Mouse (Mus musculus) intestine, embryonic 14.5 days (tissue): ENCODE measurements at regions not wholly inside any gene's neighbourhood (a gene's known extent, or its start where the extent isn't known, plus 50 kb on each side); places are given as distances from the start of the nearest gene placed in this dataset.

Experiments
- ATAC-seq: fragments of 200-750 bp; cut with Nextera tagmentation; replicated peaks from 2 replicates; pipeline ENCODE4 v1.8.0; 2017; ENCODE audit warnings: low read depth, moderate number of reproducible peaks, moderate TSS enrichment, moderate library complexity; ENCODE audit not compliant: low FRiP score, low TSS enrichment
- DNase-seq: peaks from one replicate; pipeline ENCODE4 v3.0.0-alpha.2; 2018; ENCODE audit warnings: low spot score
- H3K27ac ChIP-seq: fragments of 300-500 bp; sonication (generic); 2 replicates; pipeline ENCODE4 v1.5.1; 2014; ENCODE audit warnings: low read depth, mild to moderate bottlenecking, control low read depth
- H3K27me3 ChIP-seq: fragments of 300-500 bp; sonication (generic); replicated peaks from 2 replicates; pipeline ENCODE4 v1.6.1; 2014; ENCODE audit warnings: low read length, control low read depth; ENCODE audit not compliant: control insufficient read depth, insufficient read depth
- H3K36me3 ChIP-seq: fragments of 300-500 bp; sonication (generic); 2 replicates; pipeline ENCODE4 v1.6.1; 2014; ENCODE audit warnings: low read length, control low read depth; ENCODE audit not compliant: control insufficient read depth, insufficient read depth
- H3K4me1 ChIP-seq: fragments of 300-500 bp; sonication (generic); replicated peaks from 2 replicates; pipeline ENCODE4 v1.6.1; 2014; ENCODE audit warnings: low read length, control low read depth, mixed read lengths; ENCODE audit not compliant: control insufficient read depth, insufficient read depth
- H3K4me2 ChIP-seq: fragments of 300-500 bp; sonication (generic); 2 replicates; pipeline ENCODE4 v1.6.1; 2014; ENCODE audit warnings: low read length
- H3K4me3 ChIP-seq: fragments of 300-500 bp; sonication (generic); 2 replicates; pipeline ENCODE4 v1.5.1; 2014; ENCODE audit warnings: low read depth, low read length, control low read depth, mixed read lengths
- H3K9ac ChIP-seq: fragments of 300-500 bp; sonication (generic); 2 replicates; pipeline ENCODE4 v1.6.1; 2014; ENCODE audit warnings: mild to moderate bottlenecking, low read length
- H3K9me3 ChIP-seq: fragments of 300-500 bp; sonication (generic); 2 replicates; pipeline ENCODE4 v1.6.1; 2016; ENCODE audit warnings: low read length, control low read depth; ENCODE audit not compliant: control insufficient read depth
- WGBS: fragments of 180-500 bp; shearing (Covaris S2); extraction: QIAGEN DNeasy Blood & Tissue Kit; methylation state at CpG from one replicate; pipeline ENCODE4 v1.1.7; 2014; 5-methylcytosine and 5-hydroxymethylcytosine counted together

GRCm38 (mm10) chr19:24622776-24623175, 51.0 kb upstream of the Tmem252 start:
- no peaks in the 10 kb centered on the region for H3K27me3 ChIP-seq
- 96% methylated on average over 9 of the region's 9 CpGs for WGBS
- no peak overlapping the region for H3K4me3 ChIP-seq
- no peak for ATAC-seq
- no peak overlapping the region for H3K9ac ChIP-seq
- H3K4me1 ChIP-seq: no peaks in the 10 kb centered on the region
- no peaks in the 10 kb centered on the region for H3K9me3 ChIP-seq
- H3K4me2 ChIP-seq: no peak overlapping the region
- H3K27ac ChIP-seq: no peak overlapping the region
- H3K36me3 ChIP-seq: no peaks in the 10 kb centered on the region
- DNase-seq: no peak

- Histone ChIP-seq H3K27me3 (no peaks in the 10 kb centered on the region), H3K36me3 (no peaks in the 10 kb centered on the region), H3K4me2 (no peak overlapping the region), H3K27ac (no peak overlapping the region), H3K4me3 (no peak overlapping the region), H3K9me3 (no peaks in the 10 kb centered on the region), H3K9ac (no peak overlapping the region), H3K4me1 (no peaks in the 10 kb centered on the region)
- ATAC-seq (0 out of 2 replicates have a peak, but pooled peaks have one; percentile 58), DNase-seq (no peak)
- WGBS: 72% methylated on average over 4 of the region's 4 CpGs
These were observed 51.5 kb upstream of the Tmem252 start for GRCm38 (mm10) chr19:24622309-24622708.

- Histone ChIP-seq H3K4me1 (no peaks in the 10 kb centered on the region), H3K36me3 (no peaks in the 10 kb centered on the region), H3K27ac (no peak overlapping the region), H3K9me3 (no peaks in the 10 kb centered on the region), H3K4me3 (no peak overlapping the region), H3K9ac (no peak overlapping the region), H3K4me2 (no peak overlapping the region), H3K27me3 (no peaks in the 10 kb centered on the region)
- DNase-seq (peak; percentile 85), ATAC-seq (0 out of 2 replicates have a peak, but pooled peaks have one; percentile 66)
- WGBS: 26% methylated on average over 8 of the region's 8 CpGs
These were observed 52.1 kb upstream of the Tmem252 start for GRCm38 (mm10) chr19:24621610-24622220.

GRCm38 (mm10) chr19:24615762-24616310, 58.0 kb upstream of the Tmem252 start:
- peak; percentile 16 for DNase-seq
- ATAC-seq: no peak
- WGBS: 89% methylated on average over 7 of the region's 7 CpGs

GRCm38 (mm10) chr19:24607884-24608283, 52.2 kb upstream of the Pip5k1b start:
- H3K9me3 ChIP-seq: no peaks in the 10 kb centered on the region
- ATAC-seq: no peak
- no peak overlapping the region for H3K4me3 ChIP-seq
- H3K27ac ChIP-seq: no peak overlapping the region
- no peak overlapping the region for H3K9ac ChIP-seq
- H3K4me1 ChIP-seq: no peaks in the 10 kb centered on the region
- H3K4me2 ChIP-seq: no peak overlapping the region
- peak; percentile 50 for DNase-seq
- H3K36me3 ChIP-seq: no peaks in the 10 kb centered on the region
- no peaks in the 10 kb centered on the region for H3K27me3 ChIP-seq
- 68% methylated on average over 3 of the region's 3 CpGs for WGBS

More at GRCm38 (mm10) chr19:24615762-24616310, 58.0 kb upstream of the Tmem252 start:
- Histone ChIP-seq H3K27ac (no peak overlapping the region), H3K4me3 (no peak overlapping the region), H3K27me3 (no peaks in the 10 kb centered on the region), H3K9me3 (no peaks in the 10 kb centered on the region), H3K4me1 (no peaks in the 10 kb centered on the region), H3K36me3 (no peaks in the 10 kb centered on the region), H3K9ac (no peak overlapping the region), H3K4me2 (no peak overlapping the region)

- H3K4me2 ChIP-seq: no peak overlapping the region
- no peak overlapping the region for H3K4me3 ChIP-seq
- H3K27me3 ChIP-seq: no peaks in the 10 kb centered on the region
- DNase-seq (peak; percentile 44), ATAC-seq (no peak)
- H3K9me3 ChIP-seq: no peaks in the 10 kb centered on the region
- H3K36me3 ChIP-seq: no peaks in the 10 kb centered on the region
- H3K27ac ChIP-seq: no peak overlapping the region
- no peaks in the 10 kb centered on the region for H3K4me1 ChIP-seq
- H3K9ac ChIP-seq: no peak overlapping the region
- WGBS: 64% methylated on average over 5 of the region's 5 CpGs
These were observed 50.8 kb upstream of the Pip5k1b start for GRCm38 (mm10) chr19:24606390-24606976.
